22 mouse cellular contexts compared by ENCODE assay signal in genomic region chr7:118689088-118689487, GRCm38 (mm10). TPM values are rescaled to one million over a fixed set of nuclear protein-coding genes. Genes with fewer than 3 reads are reported as not detected.
DNase-seq lines count a peak whose midpoint lies in the region; ATAC-seq and TF ChIP-seq lines count a peak whose summit lies in the region.
"Had no signal": no experiment of that assay in that cellular context is flagged by ENCODE, and none has a peak within 500 bp of the region (broad histone marks: within the 10 kb centered on the region; RNA-seq: fewer than 3 reads in every experiment).

No protein-coding gene starts in this region.

- TF ChIP-seq POLR2A in limb, embryonic 14.5 days (IDR thresholded peaks at IDR 0.05; ENCODE audit: borderline replicate concordance, extremely low read depth, insufficient read depth, insufficient read length) = no peak

- no peak overlapping the region for H3K27ac ChIP-seq in limb, embryonic 14.5 days (replicated peaks; ENCODE audit: low read depth, low read length)
- H3K27ac ChIP-seq: heart, embryonic 10.5 days; hindbrain, embryonic 10.5 days; limb, embryonic 15.5 days; liver, embryonic 15.5 days; macrophage; midbrain, embryonic 12.5 days; stomach, embryonic 15.5 days had no signal

- no peak overlapping the region for H3K9ac ChIP-seq in limb, embryonic 14.5 days (ENCODE audit: low read depth, low read length, severe bottlenecking)
- H3K9ac ChIP-seq: limb, embryonic 15.5 days; liver, embryonic 15.5 days; midbrain, embryonic 12.5 days; stomach, embryonic 15.5 days had no signal

- peak; percentile 39; the same call in 1 of the 2 replicates for ATAC-seq in limb, embryonic 14.5 days (ENCODE audit: low FRiP score, low read depth)

- H3K4me3 ChIP-seq in limb, embryonic 14.5 days (replicated peaks; ENCODE audit: low read length) = no peak overlapping the region
- H3K4me3 ChIP-seq: heart, embryonic 10.5 days; hindbrain, embryonic 10.5 days; limb, embryonic 15.5 days; liver, embryonic 15.5 days; midbrain, embryonic 12.5 days; stomach, embryonic 15.5 days had no signal

- WGBS in limb, embryonic 14.5 days = 83% methylated on average over 7 of the region's 7 CpGs

- H3K36me3 ChIP-seq in limb, embryonic 14.5 days (ENCODE audit: control insufficient read depth, insufficient read depth, low read length) = peaks cover 56% of the 10 kb centered on the region

- no peaks in the 10 kb centered on the region for H3K4me1 ChIP-seq in limb, embryonic 14.5 days (ENCODE audit: control insufficient read depth, insufficient read depth, low read length)
- H3K4me1 ChIP-seq: heart, embryonic 10.5 days; limb, embryonic 15.5 days; liver, embryonic 15.5 days; midbrain, embryonic 12.5 days; stomach, embryonic 15.5 days had no signal

- H3K9me3 ChIP-seq in limb, embryonic 14.5 days (ENCODE audit: control insufficient read depth, low read length) = no peaks in the 10 kb centered on the region
- H3K9me3 ChIP-seq: heart, embryonic 10.5 days; hindbrain, embryonic 10.5 days; limb, embryonic 15.5 days; liver, embryonic 15.5 days; midbrain, embryonic 12.5 days; stomach, embryonic 15.5 days had no signal

- H3K4me2 ChIP-seq in limb, embryonic 14.5 days (replicated peaks; ENCODE audit: low read depth, low read length, severe bottlenecking) = no peak overlapping the region
- H3K4me2 ChIP-seq: limb, embryonic 15.5 days; liver, embryonic 15.5 days; midbrain, embryonic 12.5 days; stomach, embryonic 15.5 days had no signal

- H3K27me3 ChIP-seq in limb, embryonic 14.5 days (ENCODE audit: control insufficient read depth, insufficient read depth, low read length) = no peaks in the 10 kb centered on the region
- H3K27me3 ChIP-seq: CH12.LX; limb, embryonic 15.5 days; liver, embryonic 15.5 days; midbrain, embryonic 12.5 days; stomach, embryonic 15.5 days had no signal

- peak; percentile 48 to 56 for DNase-seq in cerebellum, adult 18-20 months
- no peak for DNase-seq in cerebellum, postnatal 4 days (ENCODE audit: low spot score in 2 of 2)
- DNase-seq in layer of hippocampus, adult 18-20 months (ENCODE audit: low spot score in 2 of 2) = peak; percentile 20 to 64
- no peak for DNase-seq in layer of hippocampus, postnatal 25 days (ENCODE audit: extremely low spot score in 1 of 2, low spot score in 1 of 2)
- peak; percentile 35 to 40 for DNase-seq in cerebellum, postnatal 14 days
- DNase-seq in limb, embryonic 14.5 days (ENCODE audit: low spot score) = no peak
- no peak for DNase-seq in adrenal gland, postnatal 4 days (ENCODE audit: low spot score in 2 of 2)
- DNase-seq in adrenal gland, postnatal 36 days = no peak
- DNase-seq: gastrocnemius, postnatal 25 days; kidney, adult 11 months; kidney, postnatal 4 days; retina, postnatal 1 day; thymus, adult 18-20 months; thymus, postnatal 4 days had no signal

RNA-seq across cellular contexts. Expression of gene Gde1, which starts 16.5 kb away (rescaled TPM):
- 100 to 1,000 TPM; 198 TPM for total RNA-seq in layer of hippocampus, adult 18-20 months (2021)
- 100 to 1,000 TPM; 222 to 253 TPM for total RNA-seq in layer of hippocampus, postnatal 25 days (2021)
- 72.4 and 153 TPM in 2 replicates for polyA plus RNA-seq in limb, embryonic 14.5 days (2012; rRNA removed)
- polyA plus RNA-seq in limb, embryonic 14.5 days (2014; fragmentation: Nextera tagmentation; extraction: Ambion mirVana) = 81.3 and 89.9 TPM in 2 replicates
- 10 to 100 TPM; 72.9 to 80.0 TPM for total RNA-seq in adrenal gland, postnatal 4 days (2021)
- total RNA-seq in adrenal gland, postnatal 36 days (2021) = 100 to 1,000 TPM; 132 to 137 TPM

RNA-seq across cellular contexts. Expression of gene Ccp110, which starts 23.3 kb away (rescaled TPM):
- total RNA-seq in layer of hippocampus, adult 18-20 months (2021) = 10 to 100 TPM; 45.9 to 51.1 TPM
- total RNA-seq in layer of hippocampus, postnatal 25 days (2021) = 10 to 100 TPM; 46.4 to 47.7 TPM
- polyA plus RNA-seq in limb, embryonic 14.5 days (2012; rRNA removed) = 39.0 and 42.6 TPM in 2 replicates
- polyA plus RNA-seq in limb, embryonic 14.5 days (2014; fragmentation: Nextera tagmentation; extraction: Ambion mirVana) = 8.8 and 10.8 TPM in 2 replicates
- total RNA-seq in adrenal gland, postnatal 4 days (2021) = 10 to 100 TPM; 13.5 to 15.3 TPM
- 1 to 10 TPM; 7.1 to 7.7 TPM for total RNA-seq in adrenal gland, postnatal 36 days (2021)

RNA-seq across cellular contexts. Expression of gene Vps35l, which starts 50.9 kb away (rescaled TPM):
- total RNA-seq in layer of hippocampus, adult 18-20 months (2021) = 10 to 100 TPM; 58.3 to 62.8 TPM
- total RNA-seq in layer of hippocampus, postnatal 25 days (2021) = 10 to 100 TPM; 62.8 to 68.5 TPM
- polyA plus RNA-seq in limb, embryonic 14.5 days (2012; rRNA removed) = 48.8 and 59.8 TPM in 2 replicates
- polyA plus RNA-seq in limb, embryonic 14.5 days (2014; fragmentation: Nextera tagmentation; extraction: Ambion mirVana) = 65.8 and 67.1 TPM in 2 replicates
- 10 to 100 TPM; 71.2 to 75.3 TPM for total RNA-seq in adrenal gland, postnatal 4 days (2021)
- total RNA-seq in adrenal gland, postnatal 36 days (2021) = 10 to 100 TPM; 54.7 to 66.0 TPM

Comparison
In these comparisons a context has a peak if more than half of its experiments do, and no peak if none do; other contexts are left out.
1. DNase-seq: peak in cerebellum, adult 18-20 months (2 of 2), layer of hippocampus, adult 18-20 months (2 of 2) and cerebellum, postnatal 14 days (2 of 2); none in cerebellum, postnatal 4 days (0 of 2), layer of hippocampus, postnatal 25 days (0 of 2), limb, embryonic 14.5 days (single experiment), adrenal gland, postnatal 4 days (0 of 2) and adrenal gland, postnatal 36 days (0 of 2).